Mouse (Mus musculus) liver, embryonic 16.5 days (tissue): ENCODE results near the gene Rapgef5. TPM values are rescaled to one million over a fixed set of nuclear protein-coding genes. Genes with fewer than 3 reads are reported as not detected.

ENCODE experiments used
- ATAC-seq: fragments of 200-750 bp; cut with Nextera tagmentation; 2 replicates; pipeline ENCODE4 v1.8.0; 2017; ENCODE audit warnings: low read depth, mild to moderate bottlenecking, moderate number of reproducible peaks, moderate library complexity
- H3K27ac ChIP-seq: fragments of 300-500 bp; sonication (generic); 2 replicates; pipeline ENCODE4 v1.5.1; 2014; ENCODE audit warnings: mild to moderate bottlenecking, low read length
- H3K27me3 ChIP-seq: fragments of 300-500 bp; sonication (generic); 2 replicates; pipeline ENCODE4 v1.6.1; 2014; ENCODE audit warnings: low read depth, low read length, mixed read lengths; ENCODE audit not compliant: control insufficient read depth, insufficient read depth
- H3K36me3 ChIP-seq: fragments of 300-500 bp; sonication (generic); 2 replicates; pipeline ENCODE4 v1.6.1; 2014; ENCODE audit warnings: mild to moderate bottlenecking; ENCODE audit not compliant: control insufficient read depth, insufficient read depth
- H3K4me1 ChIP-seq: fragments of 300-500 bp; sonication (generic); 2 replicates; pipeline ENCODE4 v1.6.1; 2014; ENCODE audit warnings: low read depth, low read length, mixed read lengths; ENCODE audit not compliant: control insufficient read depth
- H3K4me2 ChIP-seq: fragments of 300-500 bp; sonication (generic); 2 replicates; pipeline ENCODE4 v1.6.1; 2014; ENCODE audit warnings: low read depth, low read length, mixed read lengths
- H3K4me3 ChIP-seq: fragments of 300-500 bp; sonication (generic); 2 replicates; pipeline ENCODE4 v1.5.1; 2014; ENCODE audit warnings: low read depth, mild to moderate bottlenecking, low read length
- H3K9ac ChIP-seq: fragments of 300-500 bp; sonication (generic); 2 replicates; pipeline ENCODE4 v1.6.1; 2014; ENCODE audit warnings: low read depth, low read length
- H3K9me3 ChIP-seq: fragments of 300-500 bp; sonication (generic); replicated peaks from 2 replicates; pipeline ENCODE4 v1.6.1; 2016; ENCODE audit warnings: low read length; ENCODE audit not compliant: control insufficient read depth
- WGBS: fragments of 180-500 bp; shearing (Covaris S2); extraction: QIAGEN DNeasy Blood & Tissue Kit; methylation state at CpG from one replicate; pipeline ENCODE4 v1.1.7; 2014; ENCODE audit not compliant: insufficient replicate concordance; 5-methylcytosine and 5-hydroxymethylcytosine counted together
- polyA plus RNA-seq: library from polyadenylated mRNA; unstranded; fragments of >200 nt; fragmentation: Nextera tagmentation; extraction: Ambion mirVana; gene quantifications from 2 replicates; pipeline ENCODE4 v1.2.1, GENCODE M21; 2015

Gene Rapgef5
- polyA plus RNA-seq, 1 experiment from 2014 or later: 2.2 TPM

GRCm38 (mm10) chr12:117619523-117620023 is 103.3 kb downstream of the Rapgef5 start:
- WGBS: 55% methylated on average over 4 of the region's 4 CpGs
- H3K9me3 ChIP-seq: no peaks in the 10 kb centered on the region
- no peaks in the 10 kb centered on the region for H3K36me3 ChIP-seq
- no peaks in the 10 kb centered on the region for H3K4me1 ChIP-seq
- no peak overlapping the region for H3K4me3 ChIP-seq
- H3K4me2 ChIP-seq: no peak overlapping the region
- H3K27ac ChIP-seq: no peak overlapping the region
- no peak overlapping the region for H3K9ac ChIP-seq
- no peak for ATAC-seq
- H3K27me3 ChIP-seq: no peaks in the 10 kb centered on the region

GRCm38 (mm10) chr12:117622972-117623371 is 106.7 kb downstream of the Rapgef5 start:
- no peaks in the 10 kb centered on the region for H3K4me1 ChIP-seq
- H3K4me2 ChIP-seq: no peak overlapping the region
- no peak overlapping the region for H3K9ac ChIP-seq
- no peaks in the 10 kb centered on the region for H3K27me3 ChIP-seq
- no peak for ATAC-seq
- no peak overlapping the region for H3K27ac ChIP-seq
- no peaks in the 10 kb centered on the region for H3K9me3 ChIP-seq
- 57% methylated on average over 2 of the region's 2 CpGs for WGBS
- H3K36me3 ChIP-seq: no peaks in the 10 kb centered on the region
- no peak overlapping the region for H3K4me3 ChIP-seq

- ATAC-seq: no peak
- Histone ChIP-seq H3K36me3 (no peaks in the 10 kb centered on the region), H3K9me3 (no peaks in the 10 kb centered on the region), H3K4me2 (no peak overlapping the region), H3K27me3 (no peaks in the 10 kb centered on the region), H3K4me3 (no peak overlapping the region), H3K9ac (no peak overlapping the region), H3K4me1 (no peaks in the 10 kb centered on the region), H3K27ac (no peak overlapping the region)
- WGBS: 35% methylated on average over 2 of the region's 2 CpGs
These were observed 111.0 kb downstream of the Rapgef5 start for GRCm38 (mm10) chr12:117627311-117627710.

GRCm38 (mm10) chr12:117628321-117629093 is 112.2 kb downstream of the Rapgef5 start:
- H3K27ac ChIP-seq: no peak overlapping the region
- no peak for ATAC-seq
- H3K27me3 ChIP-seq: no peaks in the 10 kb centered on the region
- H3K4me2 ChIP-seq: no peak overlapping the region
- H3K9ac ChIP-seq: no peak overlapping the region
- H3K9me3 ChIP-seq: no peaks in the 10 kb centered on the region
- 69% methylated on average over 18 of the region's 18 CpGs for WGBS
- no peaks in the 10 kb centered on the region for H3K4me1 ChIP-seq
- H3K36me3 ChIP-seq: no peaks in the 10 kb centered on the region
- H3K4me3 ChIP-seq: no peak overlapping the region

GRCm38 (mm10) chr12:117632133-117632532 is 115.9 kb downstream of the Rapgef5 start:
- Histone ChIP-seq H3K4me3 (no peak overlapping the region), H3K27me3 (no peaks in the 10 kb centered on the region), H3K9me3 (no peaks in the 10 kb centered on the region), H3K36me3 (no peaks in the 10 kb centered on the region), H3K4me1 (no peaks in the 10 kb centered on the region), H3K9ac (no peak overlapping the region), H3K27ac (no peak overlapping the region), H3K4me2 (no peak overlapping the region)
- ATAC-seq: no peak
- 30% methylated on average over 1 of the region's 1 CpGs for WGBS

GRCm38 (mm10) chr12:117636139-117636772 is 120.0 kb downstream of the Rapgef5 start:
- Histone ChIP-seq H3K36me3 (no peaks in the 10 kb centered on the region), H3K9me3 (no peaks in the 10 kb centered on the region), H3K9ac (no peak overlapping the region), H3K4me3 (no peak overlapping the region), H3K4me1 (no peaks in the 10 kb centered on the region), H3K27ac (no peak overlapping the region), H3K27me3 (no peaks in the 10 kb centered on the region), H3K4me2 (no peak overlapping the region)
- WGBS: 44% methylated on average over 2 of the region's 2 CpGs
- ATAC-seq: no peak

- H3K9me3 ChIP-seq: no peaks in the 10 kb centered on the region
- H3K27ac ChIP-seq: no peak overlapping the region
- WGBS: 63% methylated on average over 6 of the region's 6 CpGs
- H3K27me3 ChIP-seq: no peaks in the 10 kb centered on the region
- no peak for ATAC-seq
- H3K9ac ChIP-seq: no peak overlapping the region
- H3K4me3 ChIP-seq: no peak overlapping the region
- no peaks in the 10 kb centered on the region for H3K36me3 ChIP-seq
- H3K4me1 ChIP-seq: no peaks in the 10 kb centered on the region
- no peak overlapping the region for H3K4me2 ChIP-seq
These were observed 120.7 kb downstream of the Rapgef5 start for GRCm38 (mm10) chr12:117636969-117637368.

GRCm38 (mm10) chr12:117638833-117639232 is 122.6 kb downstream of the Rapgef5 start:
- 30% methylated on average over 2 of the region's 2 CpGs for WGBS
- Histone ChIP-seq H3K27ac (no peak overlapping the region), H3K27me3 (no peaks in the 10 kb centered on the region), H3K4me3 (no peak overlapping the region), H3K9me3 (no peaks in the 10 kb centered on the region), H3K4me2 (no peak overlapping the region), H3K36me3 (no peaks in the 10 kb centered on the region), H3K4me1 (no peaks in the 10 kb centered on the region), H3K9ac (no peak overlapping the region)
- ATAC-seq: no peak
